Mouse (Mus musculus) limb, embryonic 12.5 days (tissue): ENCODE results near the gene Cmtr1. TPM values are rescaled to one million over a fixed set of nuclear protein-coding genes. Genes with fewer than 3 reads are reported as not detected.
"Not testable (repeated sequence)": the region's sequence is repeated elsewhere in the genome, so short reads cannot be mapped to it uniquely, and the experiment has no call there.

Experiments used
- ATAC-seq: fragments of 200-750 bp; cut with Nextera tagmentation; 2 replicates; pipeline ENCODE4 v1.8.0; 2017; ENCODE audit warnings: low read depth, moderate TSS enrichment; ENCODE audit not compliant: insufficient number of reproducible peaks, insufficient read depth, low FRiP score, low TSS enrichment
- H3K27ac ChIP-seq: fragments of 300-500 bp; sonication (generic); 2 replicates; pipeline ENCODE4 v1.5.1; 2016; ENCODE audit warnings: mild to moderate bottlenecking, moderate library complexity
- H3K27me3 ChIP-seq: fragments of 300-500 bp; sonication (generic); 2 replicates; pipeline ENCODE4 v1.6.1; 2016; ENCODE audit warnings: mild to moderate bottlenecking, moderate library complexity
- H3K36me3 ChIP-seq: fragments of 300-500 bp; sonication (generic); 2 replicates; pipeline ENCODE4 v1.6.1; 2016; ENCODE audit warnings: mild to moderate bottlenecking, moderate library complexity
- H3K4me1 ChIP-seq: fragments of 300-500 bp; sonication (generic); replicated peaks from 2 replicates; pipeline ENCODE4 v1.6.1; 2016
- H3K4me2 ChIP-seq: fragments of 300-500 bp; sonication (generic); 2 replicates; pipeline ENCODE4 v1.6.1; 2016; ENCODE audit warnings: mild to moderate bottlenecking, moderate library complexity
- H3K4me3 ChIP-seq: fragments of 300-500 bp; sonication (generic); replicated peaks from 2 replicates; pipeline ENCODE4 v1.5.1; 2016; ENCODE audit warnings: mild to moderate bottlenecking
- H3K9ac ChIP-seq: fragments of 300-500 bp; sonication (generic); replicated peaks from 2 replicates; pipeline ENCODE4 v1.6.1; 2016; ENCODE audit warnings: mild to moderate bottlenecking, moderate library complexity
- H3K9me3 ChIP-seq: fragments of 300-500 bp; sonication (generic); 2 replicates; pipeline ENCODE4 v1.6.1; 2016; ENCODE audit warnings: mild to moderate bottlenecking, moderate library complexity
- WGBS: fragments of 180-500 bp; shearing (Covaris S2); methylation state at CpG from one replicate; pipeline ENCODE4 v1.1.7; 2016; 5-methylcytosine and 5-hydroxymethylcytosine counted together
- polyA plus RNA-seq: library from polyadenylated mRNA; unstranded; fragments of >200 nt; fragmentation: Nextera tagmentation; extraction: Ambion mirVana; gene quantifications from 2 replicates; pipeline ENCODE4 v1.2.1, GENCODE M21; 2016

Gene Cmtr1
- 138 and 147 TPM in 2 replicates for polyA plus RNA-seq

- Histone ChIP-seq H3K36me3 (peaks cover 24% of the 10 kb centered on the region), H3K4me1 (peaks cover 8% of the 10 kb centered on the region), H3K9me3 (no peaks in the 10 kb centered on the region), H3K4me3 (peak within 1 kb of the TSS; percentile 96), H3K4me2 (peak within 1 kb of the TSS; percentile 89), H3K9ac (peak within 1 kb of the TSS; percentile 90), H3K27me3 (no peaks in the 10 kb centered on the region), H3K27ac (peak within 1 kb of the TSS; percentile 93)
- ATAC-seq, result peak; percentile 95
- under 1% methylated on average over 41 of the region's 41 CpGs for WGBS
Measured at GRCm38 (mm10) chr17:29660076-29660761, at the start of gene Cmtr1. TSS of gene Cmtr1 (plus strand) at chr17:29660595.

GRCm38 (mm10) chr17:29613453-29613852 is 46.9 kb upstream of the Cmtr1 start:
- Histone ChIP-seq H3K36me3 (peaks cover 15% of the 10 kb centered on the region), H3K4me1 (peaks cover 22% of the 10 kb centered on the region)
- H3K27ac ChIP-seq, H3K4me3 ChIP-seq, H3K27me3 ChIP-seq, H3K9me3 ChIP-seq, H3K4me2 ChIP-seq, H3K9ac ChIP-seq, ATAC-seq: not testable (repeated sequence)
- WGBS, result 86% methylated on average over 5 of the region's 5 CpGs

GRCm38 (mm10) chr17:29614115-29615023 is 46.0 kb upstream of the Cmtr1 start, which contains the start of the genes Rnf8 and Gm28043:
TSS of gene Rnf8 (plus strand) at chr17:29614790.
TSS of gene Gm28043 (plus strand) at chr17:29614876.
- no peaks in the 10 kb centered on the region for H3K27me3 ChIP-seq
- H3K36me3 ChIP-seq, result peaks cover 19% of the 10 kb centered on the region
- H3K9me3 ChIP-seq, result no peaks in the 10 kb centered on the region
- H3K4me1 ChIP-seq, result peaks cover 22% of the 10 kb centered on the region
- H3K9ac ChIP-seq, result peak within 1 kb of the TSS; percentile 98
- peak within 1 kb of the TSS; percentile 84 for H3K4me2 ChIP-seq
- WGBS, result 2% methylated on average over 52 of the region's 52 CpGs
- H3K4me3 ChIP-seq, result peak within 1 kb of the TSS; percentile 99
- peak within 1 kb of the TSS; percentile 99 for H3K27ac ChIP-seq
- ATAC-seq, result peak; percentile 85

- no peaks in the 10 kb centered on the region for H3K9me3 ChIP-seq
- H3K36me3 ChIP-seq, result peaks cover 27% of the 10 kb centered on the region
- peak overlapping the region; percentile 99 for H3K27ac ChIP-seq
- no peaks in the 10 kb centered on the region for H3K27me3 ChIP-seq
- peaks cover 22% of the 10 kb centered on the region for H3K4me1 ChIP-seq
- peak overlapping the region; percentile 84 for H3K4me2 ChIP-seq
- peak overlapping the region; percentile 98 for H3K9ac ChIP-seq
- 0 out of 2 replicates have a peak, but pooled peaks have one; percentile 27 for ATAC-seq
- H3K4me3 ChIP-seq, result peak overlapping the region; percentile 99
- WGBS, result under 1% methylated on average over 43 of the region's 43 CpGs
Measured at GRCm38 (mm10) chr17:29615024-29615551, 45.3 kb upstream of the Cmtr1 start.

- H3K4me3 ChIP-seq, result peak overlapping the region; percentile 99
- peak overlapping the region; percentile 84 for H3K4me2 ChIP-seq
- peaks cover 22% of the 10 kb centered on the region for H3K4me1 ChIP-seq
- no peaks in the 10 kb centered on the region for H3K27me3 ChIP-seq
- 13% methylated on average over 4 of the region's 4 CpGs for WGBS
- ATAC-seq, result no peak
- H3K9me3 ChIP-seq, result no peaks in the 10 kb centered on the region
- H3K9ac ChIP-seq, result peak overlapping the region; percentile 98
- peak overlapping the region; percentile 99 for H3K27ac ChIP-seq
- H3K36me3 ChIP-seq, result peaks cover 31% of the 10 kb centered on the region
Measured at GRCm38 (mm10) chr17:29615616-29616015, 44.8 kb upstream of the Cmtr1 start.

- H3K4me1 ChIP-seq, result peaks cover 22% of the 10 kb centered on the region
- no peak for ATAC-seq
- no peak overlapping the region for H3K4me2 ChIP-seq
- no peak overlapping the region for H3K4me3 ChIP-seq
- H3K9ac ChIP-seq, result no peak overlapping the region
- no peaks in the 10 kb centered on the region for H3K9me3 ChIP-seq
- H3K27ac ChIP-seq, result no peak overlapping the region
- peaks cover 67% of the 10 kb centered on the region for H3K36me3 ChIP-seq
- no peaks in the 10 kb centered on the region for H3K27me3 ChIP-seq
- WGBS, result 92% methylated on average over 3 of the region's 3 CpGs
Measured at GRCm38 (mm10) chr17:29619231-29619630, 41.2 kb upstream of the Cmtr1 start.

- H3K27ac ChIP-seq, result no peak overlapping the region
- H3K9me3 ChIP-seq, result no peaks in the 10 kb centered on the region
- WGBS, result 94% methylated on average over 8 of the region's 8 CpGs
- no peaks in the 10 kb centered on the region for H3K4me1 ChIP-seq
- no peak for ATAC-seq
- no peaks in the 10 kb centered on the region for H3K27me3 ChIP-seq
- H3K36me3 ChIP-seq, result peaks cover 99% of the 10 kb centered on the region
- H3K4me2 ChIP-seq, result no peak overlapping the region
- no peak overlapping the region for H3K4me3 ChIP-seq
- no peak overlapping the region for H3K9ac ChIP-seq
Measured at GRCm38 (mm10) chr17:29623488-29623887, 36.9 kb upstream of the Cmtr1 start.

GRCm38 (mm10) chr17:29627285-29627684 is 33.1 kb upstream of the Cmtr1 start:
- no peak overlapping the region for H3K4me3 ChIP-seq
- no peak overlapping the region for H3K27ac ChIP-seq
- H3K4me2 ChIP-seq, result no peak overlapping the region
- no peak for ATAC-seq
- H3K4me1 ChIP-seq, result no peaks in the 10 kb centered on the region
- peaks cover 99% of the 10 kb centered on the region for H3K36me3 ChIP-seq
- H3K9ac ChIP-seq, result no peak overlapping the region
- no peaks in the 10 kb centered on the region for H3K27me3 ChIP-seq
- WGBS, result 87% methylated on average over 9 of the region's 9 CpGs
- H3K9me3 ChIP-seq, result no peaks in the 10 kb centered on the region

GRCm38 (mm10) chr17:29628946-29629345 is 31.4 kb upstream of the Cmtr1 start:
- WGBS, result 80% methylated on average over 5 of the region's 5 CpGs
- Histone ChIP-seq H3K27ac (no peak overlapping the region), H3K4me3 (no peak overlapping the region), H3K27me3 (no peaks in the 10 kb centered on the region), H3K9me3 (no peaks in the 10 kb centered on the region), H3K36me3 (peaks cover 98% of the 10 kb centered on the region), H3K9ac (0 out of 2 replicates have a peak overlapping the region, but pooled peaks have one; percentile 27), H3K4me2 (no peak overlapping the region), H3K4me1 (no peaks in the 10 kb centered on the region)
- no peak for ATAC-seq

- no peak overlapping the region for H3K27ac ChIP-seq
- H3K27me3 ChIP-seq, result no peaks in the 10 kb centered on the region
- no peak overlapping the region for H3K4me2 ChIP-seq
- no peak overlapping the region for H3K4me3 ChIP-seq
- no peaks in the 10 kb centered on the region for H3K9me3 ChIP-seq
- ATAC-seq, result no peak
- peaks cover 98% of the 10 kb centered on the region for H3K36me3 ChIP-seq
- H3K9ac ChIP-seq, result no peak overlapping the region
- WGBS, result 85% methylated on average over 5 of the region's 5 CpGs
- no peaks in the 10 kb centered on the region for H3K4me1 ChIP-seq
Measured at GRCm38 (mm10) chr17:29629620-29630019, 30.8 kb upstream of the Cmtr1 start.

- H3K27me3 ChIP-seq, result no peaks in the 10 kb centered on the region
- H3K9ac ChIP-seq, result no peak overlapping the region
- no peaks in the 10 kb centered on the region for H3K4me1 ChIP-seq
- peaks cover 97% of the 10 kb centered on the region for H3K36me3 ChIP-seq
- H3K4me3 ChIP-seq, result no peak overlapping the region
- H3K4me2 ChIP-seq, result no peak overlapping the region
- no peak overlapping the region for H3K27ac ChIP-seq
- H3K9me3 ChIP-seq, result no peaks in the 10 kb centered on the region
- 93% methylated on average over 11 of the region's 11 CpGs for WGBS
- no peak for ATAC-seq
Measured at GRCm38 (mm10) chr17:29632312-29632711, 28.1 kb upstream of the Cmtr1 start.
